Mouse (Mus musculus) forebrain, embryonic 10.5 days (tissue): Measurements from ENCODE around the gene Olfr1284. TPM values are rescaled to one million over a fixed set of nuclear protein-coding genes. Genes with fewer than 3 reads are reported as not detected.
"Not testable (repeated sequence)": the region's sequence is repeated elsewhere in the genome, so short reads cannot be mapped to it uniquely, and the experiment has no call there.

ENCODE experiments used
- DNase-seq: peaks from one replicate; pipeline ENCODE4 v3.0.0-alpha.2; 2017; ENCODE audit warnings: low spot score; ENCODE audit errors: extremely low spot score
- H3K27ac ChIP-seq: fragments of 300-500 bp; sonication (generic); 2 replicates; pipeline ENCODE4 v1.5.1; 2016; ENCODE audit warnings: mild to moderate bottlenecking
- H3K27me3 ChIP-seq: fragments of 300-500 bp; sonication (generic); 2 replicates; pipeline ENCODE4 v1.6.1; 2016; ENCODE audit warnings: mild to moderate bottlenecking; ENCODE audit not compliant: poor library complexity, severe bottlenecking
- H3K36me3 ChIP-seq: fragments of 300-500 bp; sonication (generic); replicated peaks from 2 replicates; pipeline ENCODE4 v1.6.1; 2016; ENCODE audit warnings: mild to moderate bottlenecking, moderate library complexity
- H3K4me1 ChIP-seq: fragments of 300-500 bp; sonication (generic); 2 replicates; pipeline ENCODE4 v1.6.1; 2016
- H3K4me3 ChIP-seq: fragments of 300-500 bp; sonication (generic); 2 replicates; pipeline ENCODE4 v1.5.1; 2016; ENCODE audit warnings: mild to moderate bottlenecking, moderate library complexity
- H3K9me3 ChIP-seq: fragments of 300-500 bp; sonication (generic); 2 replicates; pipeline ENCODE4 v1.6.1; 2016; ENCODE audit warnings: mild to moderate bottlenecking, moderate library complexity
- WGBS: fragments of 180-500 bp; shearing (Covaris S2); methylation state at CpG from one replicate; pipeline ENCODE4 v1.1.7; 2016; 5-methylcytosine and 5-hydroxymethylcytosine counted together
- polyA plus RNA-seq: library from polyadenylated mRNA; unstranded; fragments of >200 nt; fragmentation: Nextera tagmentation; extraction: Ambion mirVana; gene quantifications from 2 replicates; pipeline ENCODE4 v1.2.1, GENCODE M21; 2016

The Olfr1284 gene
- not detected in 2 replicates for polyA plus RNA-seq

GRCm38 (mm10) chr2:111375222-111375621, at the start of gene Olfr1284:
Gene Olfr1284 (plus strand): TSS chr2:111375522.
- H3K9me3 ChIP-seq, result no peaks in the 10 kb centered on the region
- H3K27ac ChIP-seq, result no peak within 1 kb of the TSS
- H3K36me3 ChIP-seq, result no peaks in the 10 kb centered on the region
- H3K4me3 ChIP-seq, result no peak within 1 kb of the TSS
- 93% methylated on average over 1 of the region's 1 CpGs for WGBS
- no peaks in the 10 kb centered on the region for H3K4me1 ChIP-seq
- DNase-seq, result no peak
- no peaks in the 10 kb centered on the region for H3K27me3 ChIP-seq

- Histone ChIP-seq H3K36me3 (no peaks in the 10 kb centered on the region), H3K27me3 (no peaks in the 10 kb centered on the region), H3K4me3 (no peak within 1 kb of the TSS), H3K4me1 (no peaks in the 10 kb centered on the region), H3K27ac (no peak within 1 kb of the TSS), H3K9me3 (no peaks in the 10 kb centered on the region)
- no peak for DNase-seq
- WGBS, result 76% methylated on average over 2 of the region's 2 CpGs
These were observed 49.1 kb upstream of the Olfr1284 start, which contains the start of gene Olfr1281 for GRCm38 (mm10) chr2:111326220-111326619. Gene Olfr1281 (plus strand): TSS chr2:111326520.

GRCm38 (mm10) chr2:111333721-111334120, 41.6 kb upstream of the Olfr1284 start:
- H3K4me1 ChIP-seq, H3K27ac ChIP-seq, H3K36me3 ChIP-seq, H3K4me3 ChIP-seq, H3K9me3 ChIP-seq, DNase-seq, H3K27me3 ChIP-seq: not testable (repeated sequence)
- WGBS, result 92% methylated on average over 5 of the region's 5 CpGs

GRCm38 (mm10) chr2:111335976-111336375, 39.3 kb upstream of the Olfr1284 start, which contains the start of gene Olfr1282:
Gene Olfr1282 (minus strand): TSS chr2:111336076.
- no peaks in the 10 kb centered on the region for H3K36me3 ChIP-seq
- no peaks in the 10 kb centered on the region for H3K27me3 ChIP-seq
- no peak for DNase-seq
- 80% methylated on average over 2 of the region's 2 CpGs for WGBS
- H3K27ac ChIP-seq, result no peak within 1 kb of the TSS
- H3K4me3 ChIP-seq, result no peak within 1 kb of the TSS
- no peaks in the 10 kb centered on the region; the same call in 1 of the 2 replicates for H3K9me3 ChIP-seq
- no peaks in the 10 kb centered on the region for H3K4me1 ChIP-seq

DNA sequence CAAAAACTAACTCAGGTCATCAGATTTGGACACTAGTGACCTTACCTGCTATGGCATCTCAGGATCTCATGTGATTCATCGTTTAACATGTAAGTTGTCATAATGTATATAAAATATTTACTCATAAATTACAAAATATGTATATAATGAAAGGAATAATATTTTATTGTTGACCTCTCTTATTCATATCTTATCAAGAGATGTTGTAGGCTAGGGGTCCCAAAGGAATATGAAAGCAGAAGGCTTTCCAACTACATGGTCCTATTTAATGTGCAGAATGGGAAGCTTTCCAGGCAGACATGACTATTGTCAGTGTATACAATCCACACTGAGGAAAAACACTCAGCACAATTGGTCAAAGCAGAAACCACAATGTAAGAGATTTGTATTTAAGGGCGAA, 8.8 kb upstream of the Olfr1284 start, which contains the start of gene Olfr1283:
Olfr1283 (plus strand) TSS at position 301 of the 400 bp plus-strand sequence.
- no peak within 1 kb of the TSS for H3K27ac ChIP-seq
- no peaks in the 10 kb centered on the region for H3K27me3 ChIP-seq
- no peaks in the 10 kb centered on the region for H3K36me3 ChIP-seq
- H3K4me1 ChIP-seq, result no peaks in the 10 kb centered on the region
- no peak for DNase-seq
- no peaks in the 10 kb centered on the region for H3K9me3 ChIP-seq
- 80% methylated on average over 2 of the region's 2 CpGs for WGBS
- no peak within 1 kb of the TSS for H3K4me3 ChIP-seq

- no peaks in the 10 kb centered on the region for H3K36me3 ChIP-seq
- no peaks in the 10 kb centered on the region for H3K9me3 ChIP-seq
- H3K27ac ChIP-seq, result no peak within 1 kb of the TSS
- H3K4me1 ChIP-seq, result no peaks in the 10 kb centered on the region
- WGBS, result 85% methylated on average over 1 of the region's 1 CpGs
- H3K27me3 ChIP-seq, result no peaks in the 10 kb centered on the region
- no peak within 1 kb of the TSS for H3K4me3 ChIP-seq
- no peak for DNase-seq
These were observed 47.6 kb downstream of the Olfr1284 start, which contains the start of gene Olfr1286 for GRCm38 (mm10) chr2:111422931-111423330. Gene Olfr1286 (minus strand): TSS chr2:111423115.

Other genes with a start within 250 kb of the Olfr1284 start
- not detected in 2 replicates for gene Gm15130, start 222.6 kb upstream of the Olfr1284 start, polyA plus RNA-seq
- gene 4930430A15Rik, start 145.9 kb upstream of the Olfr1284 start, polyA plus RNA-seq, result not detected in 2 replicates
- not detected in 2 replicates for gene Olfr1275, start 140.2 kb upstream of the Olfr1284 start, polyA plus RNA-seq
- not detected in 2 replicates for gene Olfr1276, start 121.0 kb upstream of the Olfr1284 start, polyA plus RNA-seq
- not detected in 2 replicates for gene Olfr1277, start 101.4 kb upstream of the Olfr1284 start, polyA plus RNA-seq
- not detected in 2 replicates for gene Olfr1278, start 85.4 kb upstream of the Olfr1284 start, polyA plus RNA-seq
- gene Olfr1279, start 74.9 kb upstream of the Olfr1284 start, polyA plus RNA-seq, result 0.04 TPM in 1 of 2 replicates, not detected in the other
- not detected in 2 replicates for gene Olfr1280, start 61.5 kb upstream of the Olfr1284 start, polyA plus RNA-seq
- gene Olfr1281, start 49.0 kb upstream of the Olfr1284 start, polyA plus RNA-seq, result not detected in 2 replicates
- not detected in 2 replicates for gene Olfr1282, start 39.4 kb upstream of the Olfr1284 start, polyA plus RNA-seq
- not detected in 2 replicates for gene Olfr1283, start 8.7 kb upstream of the Olfr1284 start, polyA plus RNA-seq
- not detected in 2 replicates for gene Olfr1286, start 47.6 kb downstream of the Olfr1284 start, polyA plus RNA-seq
- not detected in 2 replicates for gene Olfr1287, start 73.6 kb downstream of the Olfr1284 start, polyA plus RNA-seq
- not detected in 2 replicates for gene Olfr1288, start 98.6 kb downstream of the Olfr1284 start, polyA plus RNA-seq
- not detected in 2 replicates for gene Olfr1289, start 105.3 kb downstream of the Olfr1284 start, polyA plus RNA-seq
- gene Olfr1290, start 118.3 kb downstream of the Olfr1284 start, polyA plus RNA-seq, result not detected in 2 replicates
- gene Olfr1291-ps1, start 121.7 kb downstream of the Olfr1284 start, polyA plus RNA-seq, result not detected in 2 replicates
- gene Olfr1293-ps, start 149.7 kb downstream of the Olfr1284 start, polyA plus RNA-seq, result not detected in 2 replicates
- gene Olfr1294, start 164.8 kb downstream of the Olfr1284 start, polyA plus RNA-seq, result not detected in 2 replicates
- not detected in 2 replicates for gene Olfr1295, start 194.2 kb downstream of the Olfr1284 start, polyA plus RNA-seq